Mouse (Mus musculus) lung, postnatal 14 days (tissue): ENCODE results near the gene Hccs.
"Not testable (repeated sequence)": the region's sequence is repeated elsewhere in the genome, so short reads cannot be mapped to it uniquely, and the experiment has no call there.

Experiments used
- DNase-seq: peaks from one replicate; pipeline ENCODE4 v3.0.0; 2021

The Hccs gene

DNA sequence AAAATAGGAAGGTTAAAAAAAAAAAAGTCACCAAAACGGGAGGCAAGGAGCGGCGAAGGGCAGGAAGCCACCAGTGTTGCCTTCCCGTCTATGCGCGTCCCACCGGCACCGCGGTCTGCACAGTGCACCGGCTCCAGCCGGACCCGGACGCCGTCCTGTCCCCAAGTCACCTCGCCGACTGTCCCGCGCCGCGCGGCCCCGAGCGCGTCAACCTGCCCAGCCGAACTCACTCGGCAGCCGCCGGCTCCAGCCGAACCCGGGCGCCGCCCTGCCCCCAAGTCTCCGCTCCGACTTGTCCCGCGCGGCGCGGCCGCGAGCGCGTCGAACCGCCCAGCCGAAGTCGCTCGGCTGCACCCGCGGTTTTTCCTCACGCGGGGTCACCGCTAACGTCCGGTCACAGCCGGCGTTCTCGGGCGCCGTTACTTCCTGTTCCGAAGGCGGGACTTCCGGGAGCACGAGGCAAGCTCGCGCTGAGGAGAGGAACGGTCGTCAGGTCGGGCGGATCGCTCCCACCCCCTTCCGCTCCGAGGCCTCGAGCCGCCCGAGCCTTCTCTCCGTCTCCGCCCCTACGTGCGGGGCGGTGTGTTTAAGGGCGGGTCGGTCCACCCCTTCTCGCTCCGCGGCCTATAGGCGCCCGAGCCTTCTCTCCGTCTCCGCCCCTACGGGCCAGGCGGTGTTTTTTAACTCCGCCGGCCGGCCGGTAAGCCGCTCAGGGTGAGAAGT lies at the start of gene Hccs:
Hccs (minus strand) TSS at position 428 of the 723 bp plus-strand sequence.
- peak; percentile 86 for DNase-seq

- no peak for DNase-seq
These were observed 37.1 kb upstream of the Hccs start for GRCm38 (mm10) chrX:169357146-169357772.

- DNase-seq, result no peak
These were observed 18.0 kb upstream of the Hccs start for GRCm38 (mm10) chrX:169338213-169338612.

DNA sequence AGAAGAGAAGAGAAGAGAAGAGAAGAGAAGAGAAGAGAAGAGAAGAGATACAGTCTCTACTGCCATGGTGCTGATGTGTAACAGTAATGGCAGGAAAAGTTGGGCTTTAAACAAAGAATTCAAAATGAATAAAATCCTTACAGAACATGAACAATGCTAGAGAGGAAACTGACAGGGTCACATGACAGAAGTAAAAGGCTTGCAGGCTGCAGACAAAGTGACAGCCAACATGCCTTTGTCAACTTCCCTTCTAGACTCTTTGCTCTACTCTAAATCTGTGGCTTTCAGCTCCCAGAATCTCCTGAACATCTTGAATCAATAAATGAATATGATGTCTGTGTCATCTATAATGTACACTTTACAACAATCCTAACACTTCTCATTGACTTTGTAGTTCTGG lies 17.4 kb upstream of the Hccs start:
- DNase-seq, result no peak

DNA sequence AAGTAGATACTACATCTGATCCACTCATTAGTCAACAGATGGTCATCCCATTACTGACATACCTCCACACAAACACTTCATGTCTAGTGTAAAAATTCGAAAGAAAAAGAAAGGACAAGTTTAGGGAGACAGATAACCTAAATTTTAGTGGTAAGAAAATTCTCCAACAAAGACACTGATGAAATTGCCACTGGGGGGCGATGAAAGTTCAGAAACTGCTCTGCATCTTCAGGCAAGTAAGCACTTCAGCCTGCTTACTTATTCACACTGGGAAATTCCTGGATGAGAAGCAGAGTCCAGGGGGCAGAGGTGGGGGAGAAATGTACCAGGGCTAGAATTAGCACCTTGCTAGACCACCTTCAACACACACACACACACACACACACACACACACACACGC lies 12.1 kb upstream of the Hccs start:
- DNase-seq, result peak; percentile 41

DNA sequence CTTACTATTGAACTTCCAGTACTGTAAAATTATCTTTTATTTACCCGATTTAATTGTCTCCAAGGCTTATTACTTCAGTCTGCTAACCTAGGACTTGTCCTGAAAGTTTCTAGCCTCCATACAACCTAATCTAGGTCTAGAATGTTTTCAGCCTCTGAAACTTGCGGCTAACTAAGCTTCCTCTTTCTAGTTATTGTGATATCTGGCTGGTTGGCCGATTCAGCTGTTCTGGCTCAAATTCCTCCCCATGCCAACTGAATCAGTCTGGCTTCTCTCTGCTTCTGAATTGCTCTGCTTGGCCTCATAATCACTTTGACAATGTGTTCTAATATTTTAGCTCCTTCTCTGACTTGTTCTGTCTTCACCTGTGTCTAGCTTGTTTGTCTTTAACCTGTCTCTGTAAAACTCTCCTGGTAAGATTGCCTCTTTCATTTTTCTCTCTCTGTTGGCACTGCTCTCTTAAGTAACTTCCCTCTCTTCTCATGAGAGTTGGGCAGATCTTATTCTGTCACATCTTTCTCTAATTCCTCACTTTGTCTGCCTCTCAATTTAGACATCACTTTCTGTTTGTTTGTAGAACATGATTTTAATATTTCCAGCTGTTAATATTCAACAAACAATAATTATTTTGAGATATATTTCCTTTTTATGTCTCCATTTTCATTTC lies 5.9 kb upstream of the Hccs start:
- DNase-seq, result no peak

GRCm38 (mm10) chrX:169320668-169321005 lies 465 bp upstream of the Hccs start:
- DNase-seq, result not testable (repeated sequence)

DNA sequence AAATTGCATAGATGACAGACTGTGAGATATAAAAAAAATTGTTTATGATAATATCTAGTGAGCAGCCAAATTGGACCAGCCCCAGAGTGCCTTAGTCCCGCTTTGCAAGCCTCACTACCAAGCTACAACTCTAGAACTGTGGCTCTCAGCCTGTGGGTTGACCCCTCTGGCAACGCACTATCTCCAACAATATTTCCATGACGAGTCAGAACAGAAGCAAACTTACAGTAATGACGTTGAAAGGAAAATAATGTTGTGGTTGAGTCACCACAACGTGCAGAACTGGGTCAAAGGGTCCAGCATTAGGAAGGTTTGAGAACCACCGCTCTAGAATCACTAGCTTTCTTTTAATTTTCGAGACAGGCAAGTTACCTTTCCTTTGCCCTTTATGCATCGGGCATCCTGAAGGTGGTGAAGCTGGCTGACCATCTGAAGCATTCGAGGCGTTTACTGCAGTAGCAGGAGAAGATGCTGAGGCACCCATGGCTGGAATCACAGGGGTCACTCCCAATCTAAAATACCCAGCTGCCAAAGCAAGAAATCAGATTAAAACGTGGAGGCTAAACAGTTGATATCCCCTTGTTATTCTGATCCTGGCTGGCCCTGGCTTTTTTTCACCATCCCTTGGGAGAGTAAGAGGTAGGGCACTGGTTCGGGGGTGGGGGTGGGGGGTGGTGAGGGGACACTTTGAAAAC lies 959 bp downstream of the Hccs start:
- DNase-seq, result no peak

DNA sequence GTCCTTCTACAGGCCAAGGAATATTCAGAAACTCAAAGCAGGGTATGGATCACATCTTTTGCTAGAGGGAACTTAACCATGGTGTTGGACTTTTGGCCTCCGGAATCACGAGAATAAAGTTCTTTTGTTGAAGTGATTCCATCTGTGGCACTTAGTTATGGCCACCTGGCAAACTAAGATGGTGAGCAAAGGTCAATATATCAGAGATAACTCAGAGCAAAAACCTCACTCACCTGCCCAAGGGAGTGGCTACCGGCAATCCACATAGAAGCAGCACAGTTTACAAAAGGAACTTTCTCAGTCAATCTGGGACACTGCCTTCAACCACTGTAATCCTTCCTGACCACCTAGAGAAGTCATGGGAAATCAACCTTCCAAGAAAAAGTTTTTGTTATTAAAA lies 11.6 kb downstream of the Hccs start:
- DNase-seq, result no peak

- peak; percentile 53 for DNase-seq
These were observed 16.2 kb downstream of the Hccs start for GRCm38 (mm10) chrX:169303945-169304344.

DNA sequence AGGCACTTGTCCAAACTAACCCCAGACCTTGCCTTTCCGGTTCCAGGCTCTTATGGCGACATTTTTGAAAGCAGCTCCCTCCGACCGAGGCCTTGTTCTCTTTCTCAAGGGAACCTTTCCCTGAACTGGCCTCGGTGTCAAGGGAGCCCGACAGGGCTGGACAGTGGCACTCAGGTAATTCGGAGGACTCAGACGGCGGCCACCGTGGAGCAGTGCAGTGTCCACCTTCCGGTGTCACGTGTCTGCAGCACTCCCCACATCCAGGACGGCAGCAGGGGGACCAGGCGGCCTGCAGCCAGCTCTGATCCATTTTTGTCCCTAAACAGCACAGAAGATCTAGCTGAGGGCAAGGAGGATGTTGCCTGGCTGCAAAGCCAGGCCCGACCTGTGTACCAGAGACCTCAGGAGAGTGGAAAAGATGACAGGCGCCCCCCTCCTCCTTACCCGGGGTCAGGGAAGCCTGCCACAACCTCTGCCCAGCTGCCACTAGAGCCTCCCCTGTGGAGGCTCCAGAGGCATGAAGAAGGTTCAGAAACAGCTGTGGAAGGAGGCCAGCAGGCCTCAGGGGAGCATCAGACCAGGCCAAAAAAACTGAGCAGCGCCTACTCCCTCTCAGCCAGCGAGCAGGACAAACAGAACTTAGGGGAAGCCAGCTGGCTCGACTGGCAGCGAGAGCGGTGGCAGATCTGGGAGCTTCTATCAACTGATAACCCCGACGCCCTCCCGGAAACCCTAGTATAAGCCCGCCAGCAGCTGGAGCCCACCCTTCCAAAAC lies 17.7 kb downstream of the Hccs start:
- no peak for DNase-seq

DNA sequence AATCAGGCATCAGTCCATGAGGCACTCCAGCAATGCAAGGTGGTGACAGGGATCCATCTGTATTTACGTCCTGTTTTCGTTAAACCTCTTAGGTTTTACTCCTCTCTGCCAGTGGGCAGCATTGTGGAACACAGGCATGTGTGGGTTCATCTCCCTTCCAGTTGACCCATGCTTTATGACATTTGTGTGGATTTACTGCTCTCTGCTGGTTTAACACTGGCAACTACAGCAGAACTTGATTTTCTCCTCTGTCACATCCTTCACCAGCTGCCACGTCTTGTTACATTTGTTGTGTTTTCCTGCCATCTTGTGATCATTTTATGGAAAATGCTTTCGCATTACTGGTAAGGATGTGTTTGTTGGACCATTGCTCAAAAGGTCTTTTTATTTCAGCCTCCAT lies 20.6 kb downstream of the Hccs start:
- DNase-seq, result peak; percentile 4

GRCm38 (mm10) chrX:169263433-169264172 lies 56.6 kb downstream of the Hccs start:
- DNase-seq, result no peak

DNA sequence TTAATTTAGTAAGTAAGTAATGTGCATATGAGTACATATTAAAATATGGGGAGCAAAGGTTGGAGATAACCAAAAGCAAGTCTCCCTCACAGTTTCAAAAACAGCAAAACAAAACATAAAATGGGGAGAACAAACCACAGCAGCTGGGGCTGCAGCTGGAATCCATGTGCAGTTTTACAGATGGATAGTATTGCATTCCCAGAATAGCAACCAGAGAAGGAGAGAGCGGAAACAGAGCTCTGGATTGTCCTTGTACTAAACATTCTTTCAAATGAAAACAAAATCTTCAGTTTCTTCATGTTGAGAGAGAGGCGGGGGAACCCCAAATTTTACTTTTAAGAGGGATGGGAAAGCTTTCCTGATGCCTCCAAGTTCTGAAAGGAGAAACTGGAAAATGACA lies 58.0 kb downstream of the Hccs start:
- DNase-seq, result no peak

DNA sequence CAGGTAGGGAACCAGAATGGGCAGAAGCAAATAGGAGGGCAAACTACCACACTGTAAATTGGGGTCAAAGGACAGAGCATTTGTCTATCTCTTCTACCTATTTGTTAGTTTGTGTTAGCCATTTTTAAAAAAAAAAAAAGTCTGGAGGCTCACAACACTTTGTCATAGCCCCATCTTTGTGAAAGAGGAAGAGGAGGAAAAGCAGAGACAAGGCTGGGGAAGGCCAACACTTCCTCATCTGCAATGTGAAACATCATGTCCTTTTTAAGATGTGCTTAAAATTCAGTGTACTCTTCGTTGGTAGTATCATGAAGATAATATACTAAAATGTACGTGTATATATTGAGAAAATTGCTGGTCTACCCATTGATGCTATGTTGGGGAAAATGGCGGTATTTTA lies 59.1 kb downstream of the Hccs start:
- no peak for DNase-seq

DNA sequence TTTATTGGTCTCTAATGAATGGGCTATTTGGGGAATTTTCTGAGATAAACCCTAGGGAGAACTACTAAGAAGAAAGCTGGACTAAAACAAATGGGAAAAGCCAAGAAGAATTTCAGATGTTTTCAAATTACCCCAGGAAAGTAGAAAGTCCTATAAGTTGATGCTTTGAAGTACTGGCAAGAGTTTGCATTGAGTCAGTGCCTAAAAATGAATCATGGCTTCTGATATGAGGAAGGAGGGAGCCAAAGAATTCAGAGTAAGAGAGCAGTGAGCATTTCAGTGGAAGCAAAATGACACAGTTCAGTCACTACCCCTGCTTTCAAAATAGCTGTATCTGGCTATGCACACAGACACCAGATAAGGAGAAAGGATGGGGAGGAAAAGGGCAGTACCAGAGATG lies 63.4 kb downstream of the Hccs start:
- DNase-seq, result no peak

GRCm38 (mm10) chrX:169255915-169256314 lies 64.3 kb downstream of the Hccs start:
- no peak for DNase-seq

DNA sequence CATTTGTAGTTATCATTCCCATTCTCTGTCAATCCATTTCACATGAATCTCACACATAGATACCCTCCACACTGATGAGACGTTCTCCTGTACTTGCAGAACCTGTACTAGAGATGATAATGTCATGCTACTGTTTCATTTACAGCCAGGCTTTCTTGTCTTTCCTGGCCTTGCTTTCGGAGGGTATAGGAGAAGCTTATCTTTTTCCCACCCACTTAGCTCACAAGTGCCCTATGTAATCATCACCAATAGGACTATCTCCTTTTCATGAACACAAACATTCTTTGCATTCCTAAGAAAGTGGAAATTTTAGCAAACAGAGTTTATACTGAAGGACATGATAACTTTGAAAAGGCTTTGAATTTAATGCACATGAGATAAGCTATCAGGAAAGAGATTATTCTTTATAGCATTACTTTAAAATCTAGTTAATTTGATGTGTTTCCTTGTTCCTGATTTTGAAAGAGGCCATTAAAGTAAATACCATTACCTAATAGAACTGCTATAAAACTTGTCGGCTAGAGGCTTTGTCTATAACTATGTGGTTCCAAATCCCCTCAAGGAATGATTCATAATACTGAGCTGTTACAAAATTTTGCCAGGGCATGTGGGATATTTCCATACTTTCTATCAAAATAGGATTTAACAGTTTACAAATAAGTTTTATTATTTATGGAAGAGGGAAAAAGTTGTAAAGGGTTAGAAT lies 97.7 kb downstream of the Hccs start:
- DNase-seq, result no peak

DNA sequence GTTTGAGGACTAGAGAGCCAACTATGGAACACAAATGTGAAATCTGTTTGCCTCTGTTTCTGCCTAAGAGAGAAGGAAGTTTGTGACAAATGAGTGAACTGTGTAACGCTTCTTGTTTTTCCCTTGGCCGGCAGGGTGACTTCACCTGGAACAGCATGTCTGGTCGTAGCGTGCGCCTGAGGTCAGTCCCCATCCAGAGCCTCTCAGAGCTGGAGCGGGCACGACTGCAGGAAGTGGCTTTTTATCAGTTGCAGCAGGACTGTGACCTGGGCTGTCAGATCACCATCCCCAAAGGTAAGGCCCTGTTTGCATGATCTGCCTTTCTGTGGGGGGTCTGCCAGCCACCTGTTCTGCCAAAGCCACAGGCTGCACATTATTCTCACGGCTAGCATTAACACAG lies 100.1 kb downstream of the Hccs start:
- DNase-seq, result no peak

GRCm38 (mm10) chrX:169210019-169210418 lies 110.2 kb downstream of the Hccs start:
- DNase-seq, result no peak
